Mouse (Mus musculus): Measurements from ENCODE around the gene Srgap3.

GRCm38 (mm10) chr6:112833763-112834162 is 113.3 kb downstream of the Srgap3 start:
- TF ChIP-seq CTCF (IDR thresholded peaks at IDR 0.05; ENCODE audit: extremely low read depth, insufficient read depth, low read length), result no peak
- TF ChIP-seq POLR2A (IDR thresholded peaks at IDR 0.05; ENCODE audit: extremely low read depth, insufficient read depth, low read length), result no peak
